Mouse (Mus musculus) bone marrow macrophage, adult 2 months (primary cell): Measurements from ENCODE around the gene Memo1.

Source experiments
- CTCF ChIP-seq: IDR thresholded peaks from 2 replicates; pipeline ENCODE4 v1.5.1; 2012; ENCODE audit warnings: low read depth, mild to moderate bottlenecking, low read length, moderate library complexity
- POLR2A ChIP-seq: IDR thresholded peaks from 2 replicates; pipeline ENCODE4 v1.6.1; 2012; ENCODE audit warnings: mild to moderate bottlenecking, low read depth, low read length, borderline replicate concordance

- TF ChIP-seq POLR2A: no peak
- no peak for TF ChIP-seq CTCF
Measured at GRCm38 (mm10) chr17:74315445-74316308, 20.4 kb upstream of the Memo1 start.
